Mouse (Mus musculus): Measurements from ENCODE around the gene Mecom.
"Not testable (repeated sequence)": the region's sequence is repeated elsewhere in the genome, so short reads cannot be mapped to it uniquely, and the experiment has no call there.

Mecom gene

GRCm38 (mm10) chr3:30253714-30254113 is 294.1 kb downstream of the Mecom start:
- no peak for DNase-seq (ENCODE audit: low spot score in 2 of 2)

GRCm38 (mm10) chr3:30248656-30249384 is 299.0 kb downstream of the Mecom start:
- DNase-seq (ENCODE audit: low spot score in 2 of 2), result peak in 1 of 2 experiments; percentile 28

- DNase-seq (ENCODE audit: low spot score in 2 of 2), result no peak
Observed at GRCm38 (mm10) chr3:30247256-30247655, 300.6 kb downstream of the Mecom start.

- DNase-seq (ENCODE audit: low spot score in 2 of 2), result no peak
Observed at GRCm38 (mm10) chr3:30246431-30247041, 301.3 kb downstream of the Mecom start.

GRCm38 (mm10) chr3:30245950-30246349 is 301.9 kb downstream of the Mecom start:
- DNase-seq (ENCODE audit: low spot score in 2 of 2), result no peak

GRCm38 (mm10) chr3:30244401-30244871 is 303.4 kb downstream of the Mecom start:
- no peak for DNase-seq (ENCODE audit: low spot score in 2 of 2)

- DNase-seq (ENCODE audit: low spot score in 2 of 2), result no peak
Observed at GRCm38 (mm10) chr3:30243776-30244275, 304.0 kb downstream of the Mecom start.

GRCm38 (mm10) chr3:30239416-30239815 is 308.4 kb downstream of the Mecom start:
- DNase-seq (ENCODE audit: low spot score in 2 of 2), result no peak

GRCm38 (mm10) chr3:30237493-30237892 is 310.3 kb downstream of the Mecom start:
- no peak for DNase-seq (ENCODE audit: low spot score in 2 of 2)

GRCm38 (mm10) chr3:30234018-30234417 is 313.8 kb downstream of the Mecom start:
- no peak for DNase-seq (ENCODE audit: low spot score in 2 of 2)

GRCm38 (mm10) chr3:30227964-30228670 is 319.7 kb downstream of the Mecom start:
- DNase-seq (ENCODE audit: low spot score in 2 of 2), result no peak

GRCm38 (mm10) chr3:30226928-30227370 is 320.9 kb downstream of the Mecom start:
- DNase-seq (ENCODE audit: low spot score in 2 of 2), result peak; percentile 28 to 29

GRCm38 (mm10) chr3:30225200-30225599 is 322.6 kb downstream of the Mecom start:
- DNase-seq (ENCODE audit: low spot score in 2 of 2), result not testable (repeated sequence)

GRCm38 (mm10) chr3:30220701-30221412 is 327.0 kb downstream of the Mecom start:
- no peak for DNase-seq (ENCODE audit: low spot score in 2 of 2)

GRCm38 (mm10) chr3:30219891-30220290 is 327.9 kb downstream of the Mecom start:
- DNase-seq (ENCODE audit: low spot score in 2 of 2), result no peak

GRCm38 (mm10) chr3:30219190-30219884 is 328.5 kb downstream of the Mecom start:
- no peak for DNase-seq (ENCODE audit: low spot score in 2 of 2)

- no peak for DNase-seq (ENCODE audit: low spot score in 2 of 2)
Observed at GRCm38 (mm10) chr3:30214607-30215006, 333.2 kb downstream of the Mecom start.

GRCm38 (mm10) chr3:30213540-30214170 is 334.2 kb downstream of the Mecom start:
- no peak for DNase-seq (ENCODE audit: low spot score in 2 of 2)

GRCm38 (mm10) chr3:30212802-30213201 is 335.0 kb downstream of the Mecom start:
- no peak for DNase-seq (ENCODE audit: low spot score in 2 of 2)

GRCm38 (mm10) chr3:30209131-30209530 is 338.7 kb downstream of the Mecom start:
- no peak for DNase-seq (ENCODE audit: low spot score in 2 of 2)

GRCm38 (mm10) chr3:30207886-30208285 is 339.9 kb downstream of the Mecom start:
- no peak for DNase-seq (ENCODE audit: low spot score in 2 of 2)
